Mouse (Mus musculus): Measurements from ENCODE around the gene Gpx8.
A peak's percentile ranks its signal among the peaks of the same experiment; 100 is the strongest.

Gpx8 gene

DNA sequence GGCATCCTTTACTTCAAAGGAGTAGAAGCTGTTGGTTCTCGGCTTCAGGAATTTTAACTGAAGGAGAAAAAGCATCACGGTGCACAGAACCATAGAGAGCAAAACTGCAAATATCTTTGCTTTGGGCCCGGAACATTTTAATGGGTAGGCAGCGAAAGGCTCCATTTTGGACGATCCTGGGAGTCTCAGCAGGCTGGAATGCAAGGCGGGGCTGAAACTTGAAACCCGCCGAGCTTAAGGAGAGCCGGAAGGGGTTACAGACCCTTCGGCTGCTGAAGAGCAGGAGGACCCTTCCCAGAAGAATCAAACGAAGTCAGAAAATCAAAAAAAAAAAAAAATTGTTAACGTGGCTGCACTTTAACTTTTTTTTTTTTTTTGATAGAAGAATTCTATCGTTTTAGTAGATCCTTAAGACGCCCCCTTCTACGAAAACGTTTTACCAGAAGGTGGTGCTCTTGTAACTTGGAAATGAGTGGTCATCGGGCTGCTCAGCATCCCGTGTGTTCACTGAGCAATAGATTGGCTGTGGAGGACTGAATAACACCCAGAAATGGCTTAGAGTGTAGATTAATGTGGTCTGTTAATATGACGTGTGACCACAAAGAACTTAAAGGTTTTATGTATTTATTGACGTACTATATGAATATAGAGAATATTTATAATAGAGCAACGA lies at the start of gene Gpx8:
TSS of gene Gpx8 (minus strand) at position 200 of the 673 bp plus-strand sequence.
- DNase-seq (ENCODE audit: low read depth, low spot score), result peak; percentile 75

DNA sequence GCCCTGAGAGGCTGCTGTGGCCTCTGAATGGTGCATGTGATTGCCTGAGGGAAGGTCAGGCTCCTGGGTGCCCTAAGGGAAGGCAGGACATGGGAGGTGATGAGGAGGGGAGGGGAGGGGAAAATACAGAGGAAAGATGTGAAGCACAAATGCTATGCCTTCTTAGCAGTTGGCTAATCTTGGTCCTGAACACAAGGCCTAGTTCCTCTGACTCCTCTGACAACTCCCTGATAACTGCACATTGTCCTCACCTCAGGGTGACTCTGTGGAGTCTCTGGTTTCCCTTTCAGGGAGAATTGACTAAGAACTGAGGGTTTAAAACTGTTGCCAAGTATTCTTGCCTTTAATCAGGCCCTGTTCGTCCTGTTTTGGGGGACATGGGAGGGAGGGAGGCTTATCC lies 48.4 kb upstream of the Gpx8 start:
- no peak for DNase-seq (ENCODE audit: low read depth, low spot score)

DNA sequence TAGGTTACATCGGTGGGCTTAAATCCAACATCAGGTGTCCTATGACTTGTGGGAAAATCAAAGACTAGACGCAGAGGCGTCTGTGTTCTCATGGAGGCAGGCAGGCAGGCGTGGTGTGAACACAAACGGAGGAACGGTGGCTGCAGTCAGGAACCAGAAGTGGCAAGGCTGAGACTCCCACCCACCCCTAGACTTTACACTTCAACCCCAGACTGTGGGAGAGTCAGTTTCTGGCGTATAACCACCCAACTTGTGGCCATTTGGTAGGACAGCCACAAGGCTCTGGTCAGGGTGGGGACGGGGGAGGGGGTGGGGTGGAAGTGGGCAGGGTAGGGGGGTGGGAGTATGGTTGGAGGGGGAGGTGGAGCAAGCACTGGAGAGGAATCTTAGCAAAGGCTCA lies 44.3 kb upstream of the Gpx8 start:
- no peak for DNase-seq (ENCODE audit: low read depth, low spot score)

DNA sequence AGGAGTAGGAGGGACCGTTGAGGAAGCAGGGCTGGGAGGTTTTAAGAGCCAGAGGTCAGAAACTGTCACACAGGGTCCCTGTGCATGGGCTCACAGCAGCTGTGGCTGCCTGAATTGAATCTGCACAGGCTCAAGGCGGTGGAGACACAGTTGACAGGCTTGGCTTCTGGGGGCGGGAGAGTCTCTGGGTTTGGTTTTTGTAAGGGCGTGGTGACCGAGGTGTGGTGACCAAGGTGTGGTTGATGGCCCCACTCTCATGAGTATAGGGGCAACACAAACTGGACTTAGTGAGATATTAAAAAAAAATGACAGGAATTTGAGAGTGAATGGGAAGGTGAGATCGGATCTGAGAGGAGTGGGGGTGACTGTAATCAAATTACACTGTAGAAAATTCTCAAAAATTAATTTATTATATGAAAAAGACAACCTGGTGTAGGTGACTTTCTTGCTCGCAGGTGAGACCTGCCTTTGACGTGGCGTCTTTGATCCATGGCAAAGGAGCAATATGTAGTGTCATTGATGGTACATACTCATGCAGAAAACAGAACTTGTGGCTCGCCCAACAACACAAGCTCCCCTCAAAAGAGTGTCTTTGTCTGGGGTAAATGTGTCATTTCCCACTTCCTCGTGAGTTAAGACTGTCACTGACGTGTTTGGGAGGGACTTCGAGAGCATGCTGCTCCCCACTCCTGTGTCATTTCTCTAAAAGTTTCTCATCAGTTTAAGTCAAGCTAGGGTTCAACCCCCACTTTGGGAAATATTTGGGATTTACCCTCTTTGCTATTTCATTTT lies 41.2 kb upstream of the Gpx8 start:
- no peak for DNase-seq (ENCODE audit: low read depth, low spot score)

DNA sequence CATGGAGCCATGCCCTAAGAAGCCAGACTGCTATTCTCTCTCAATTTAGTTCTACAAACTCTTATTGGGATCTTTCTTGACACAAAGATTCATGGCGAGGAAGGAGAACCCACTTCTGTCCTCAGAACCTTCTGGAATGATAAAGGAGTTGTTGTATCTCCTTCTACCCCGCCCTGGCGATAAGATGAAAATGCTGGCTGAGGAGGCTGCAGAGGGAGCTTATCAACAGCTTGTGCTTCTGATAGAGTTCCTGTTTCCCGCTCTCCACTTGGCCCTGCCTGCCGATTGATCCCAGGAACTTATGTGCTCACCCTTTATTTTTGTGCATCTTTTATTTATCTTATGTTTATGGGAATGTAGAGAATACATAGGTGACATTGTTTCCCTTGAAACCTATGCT lies 38.5 kb upstream of the Gpx8 start:
- no peak for DNase-seq (ENCODE audit: low read depth, low spot score)

DNA sequence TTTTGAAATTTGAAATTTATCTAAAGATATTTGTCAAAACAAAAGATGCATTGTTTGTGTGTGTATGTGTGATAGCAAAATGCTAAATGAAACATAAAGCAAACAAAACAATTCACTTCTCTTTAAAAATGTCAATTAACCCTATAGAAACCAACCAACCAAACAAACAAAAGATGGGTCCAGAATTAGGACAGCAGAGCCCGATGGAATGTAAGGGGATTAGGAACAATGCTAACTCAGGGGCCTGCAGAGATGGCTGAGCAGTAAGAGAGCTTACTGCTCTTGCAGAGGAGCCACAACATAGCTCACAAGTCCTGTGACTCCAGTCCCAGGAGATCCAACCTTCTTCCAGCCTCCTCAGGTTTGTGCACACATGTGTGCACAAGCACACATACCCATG lies 35.9 kb upstream of the Gpx8 start:
- DNase-seq (ENCODE audit: low read depth, low spot score), result no peak

DNA sequence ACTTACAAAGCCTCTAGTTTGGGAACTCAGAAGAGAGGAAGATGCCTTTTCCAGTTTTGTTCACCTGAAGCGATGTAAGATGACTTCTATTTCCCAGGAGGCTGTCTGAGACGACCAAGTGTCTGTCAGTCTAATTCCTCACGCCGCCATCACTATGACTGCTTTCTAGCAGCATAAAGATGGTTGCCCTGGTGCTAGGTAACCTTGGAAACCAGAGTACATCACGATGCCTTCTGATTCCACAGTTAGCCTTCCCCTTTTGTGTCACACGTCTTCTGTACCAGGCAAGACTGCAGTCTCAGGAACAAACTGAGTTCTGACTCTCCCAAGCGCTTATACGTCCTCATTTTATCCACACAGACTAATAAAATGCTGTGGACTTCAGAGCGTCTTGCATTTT lies 32.8 kb upstream of the Gpx8 start:
- peak; percentile 5 for DNase-seq (ENCODE audit: low read depth, low spot score)

DNA sequence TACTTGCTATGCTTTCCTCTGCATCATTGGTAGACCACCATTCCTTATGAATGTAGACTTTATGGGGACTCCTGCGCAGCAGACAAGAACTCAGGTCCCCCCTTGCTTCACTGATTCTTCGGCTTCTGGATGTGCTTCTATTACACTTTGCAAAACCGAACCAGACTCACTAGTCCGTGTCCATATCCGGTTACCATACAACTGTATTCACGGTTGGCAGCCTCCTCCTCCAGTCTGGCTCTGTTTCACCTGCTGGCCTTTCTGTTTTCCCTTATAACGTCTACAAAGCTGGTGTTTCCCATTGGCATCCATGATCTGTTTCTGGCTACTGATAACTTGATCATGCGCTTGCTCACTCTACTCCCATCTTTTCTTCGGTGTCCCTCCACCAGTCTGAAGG lies 18.3 kb upstream of the Gpx8 start:
- no peak for DNase-seq (ENCODE audit: low read depth, low spot score)

DNA sequence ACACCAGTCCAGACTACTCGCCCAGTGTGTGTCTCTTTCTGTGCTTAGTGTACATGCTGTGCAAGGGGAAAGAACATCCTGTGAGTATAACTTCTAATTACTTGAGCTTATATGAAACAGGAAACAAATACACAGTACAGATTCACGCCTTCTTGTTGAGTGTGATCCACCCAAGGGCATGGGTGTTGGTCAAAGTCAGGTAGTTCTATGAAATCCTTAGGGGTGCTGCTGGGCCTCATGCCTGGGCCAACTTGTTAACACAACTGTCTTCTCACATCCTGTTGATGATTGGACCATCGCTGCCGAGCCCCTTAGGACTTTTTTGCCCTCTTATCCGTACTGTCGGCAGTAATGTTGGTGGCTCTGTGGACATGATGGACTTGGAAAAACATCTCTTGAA lies 15.5 kb upstream of the Gpx8 start:
- DNase-seq (ENCODE audit: low read depth, low spot score), result no peak

DNA sequence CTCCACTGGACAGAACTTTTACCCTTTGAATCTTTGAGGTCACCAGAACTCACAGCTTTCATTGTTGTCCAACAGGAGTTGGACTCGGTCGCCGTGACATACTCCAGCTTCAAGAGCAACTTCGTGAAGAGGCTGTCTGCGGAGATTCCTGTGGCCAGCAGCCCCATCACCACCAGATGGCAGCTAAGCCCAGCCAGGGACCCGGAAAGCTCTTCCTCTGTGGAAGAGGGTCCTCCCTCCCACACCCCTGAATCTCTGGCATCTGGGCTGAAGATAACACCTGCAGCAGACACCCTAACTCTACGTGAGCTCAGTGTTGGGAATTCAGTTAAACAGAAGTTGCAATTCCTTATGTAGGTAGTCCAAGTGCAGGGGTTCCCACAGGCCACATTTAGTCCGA lies 9.6 kb upstream of the Gpx8 start:
- DNase-seq (ENCODE audit: low read depth, low spot score), result no peak

DNA sequence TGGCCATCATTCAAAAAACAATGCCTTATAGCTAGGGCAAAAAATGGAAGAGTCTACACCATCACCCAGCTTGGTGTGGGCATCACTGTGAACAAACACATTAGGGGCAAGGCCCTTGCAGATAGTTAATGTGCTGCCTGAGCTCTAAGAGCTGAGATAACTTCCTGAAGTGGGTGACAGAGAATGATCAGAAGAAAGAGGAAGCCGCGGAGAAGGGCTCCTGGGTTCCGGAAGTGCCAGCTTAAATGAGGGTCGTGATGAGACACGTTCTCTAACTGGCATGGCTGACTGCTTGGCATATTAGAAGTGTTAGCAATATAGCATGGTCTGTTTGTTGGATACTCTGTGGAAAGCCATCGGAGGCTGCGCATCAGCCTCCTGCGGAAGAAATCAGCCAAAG lies 8.0 kb upstream of the Gpx8 start:
- no peak for DNase-seq (ENCODE audit: low read depth, low spot score)

DNA sequence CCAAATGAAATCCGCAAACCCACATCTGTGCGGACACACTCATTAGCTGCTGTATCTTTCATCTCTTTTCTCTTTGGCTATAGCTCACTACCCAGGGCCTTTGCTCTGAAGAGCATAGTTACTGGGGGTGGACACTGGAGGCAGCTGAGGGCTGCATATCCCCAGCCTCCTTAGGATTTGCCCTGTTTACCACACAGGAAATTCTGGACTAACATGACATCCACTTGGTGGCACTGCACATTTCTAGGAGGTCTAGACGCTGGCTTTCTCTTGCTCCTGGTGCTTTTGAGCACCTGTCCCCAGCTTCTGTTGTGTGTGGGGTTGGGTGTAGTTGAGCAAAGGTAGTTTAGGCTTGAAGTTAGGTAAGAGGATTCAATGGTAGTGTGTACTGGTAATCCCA lies 1.4 kb upstream of the Gpx8 start:
- no peak for DNase-seq (ENCODE audit: low read depth, low spot score)

DNA sequence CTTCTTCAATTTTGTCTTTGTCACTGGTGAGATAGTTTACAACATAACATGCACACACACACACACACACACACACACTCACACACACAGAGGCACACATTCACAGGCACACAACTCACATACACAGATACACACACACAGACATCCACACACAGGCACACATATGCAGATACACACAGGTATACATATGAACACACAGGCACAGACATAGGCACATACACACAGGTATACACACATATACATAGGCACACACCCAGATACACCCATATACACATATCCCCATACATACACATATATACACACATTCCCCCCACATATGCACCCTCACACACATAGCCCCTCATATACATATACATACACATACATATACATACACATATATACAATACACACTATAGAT lies 808 bp upstream of the Gpx8 start:
- DNase-seq (ENCODE audit: low read depth, low spot score), result no peak

DNA sequence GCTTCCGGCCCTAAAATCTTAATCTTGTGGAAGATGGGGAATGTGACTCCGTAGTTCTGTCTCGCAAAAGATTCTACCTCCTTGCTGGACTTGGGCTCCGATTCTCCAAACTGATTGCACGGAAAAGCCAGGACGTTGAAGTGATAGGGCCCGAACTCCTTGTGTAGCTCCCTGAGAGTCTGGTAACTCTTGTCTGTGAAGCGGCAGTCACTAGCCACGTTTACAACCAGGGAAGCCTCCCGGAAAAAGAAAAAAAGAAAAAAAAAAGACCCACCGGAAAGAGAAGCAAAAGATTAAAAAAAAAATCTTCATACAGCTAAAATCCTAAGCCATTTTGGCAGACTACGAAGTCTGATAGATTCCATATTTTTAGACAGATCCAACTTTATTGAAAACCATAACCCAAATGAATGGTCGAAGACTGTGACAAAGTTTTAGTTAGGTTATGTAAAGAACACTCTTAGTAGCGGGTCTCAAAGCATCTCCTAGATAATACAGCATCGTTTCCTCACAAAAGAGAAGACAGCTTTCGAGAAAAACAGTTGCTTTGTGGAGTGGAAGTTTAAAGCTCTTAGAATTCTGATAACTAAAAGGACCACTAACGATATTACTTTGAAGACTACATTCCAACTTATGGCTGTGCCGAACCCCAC lies 626 bp downstream of the Gpx8 start:
- DNase-seq (ENCODE audit: low read depth, low spot score), result no peak

DNA sequence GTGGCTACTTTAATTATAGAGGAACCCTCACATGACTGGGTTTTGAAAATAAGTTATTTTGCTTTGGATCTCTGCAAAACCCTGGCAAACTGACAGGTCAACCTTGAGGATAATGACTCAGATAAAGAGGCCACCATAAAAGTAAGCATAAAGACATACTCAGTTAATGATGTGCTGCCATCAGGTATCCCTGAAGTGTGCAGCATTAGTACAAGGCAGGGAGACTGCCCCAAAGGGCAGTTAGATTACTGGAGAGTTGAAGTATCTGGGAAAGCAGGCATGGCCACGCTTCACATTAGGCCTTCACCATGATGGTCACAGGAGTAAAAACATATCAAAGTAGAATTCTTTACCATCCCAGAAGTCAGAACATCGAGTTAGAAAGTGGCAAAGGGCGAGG lies 1.3 kb downstream of the Gpx8 start:
- no peak for DNase-seq (ENCODE audit: low read depth, low spot score)

DNA sequence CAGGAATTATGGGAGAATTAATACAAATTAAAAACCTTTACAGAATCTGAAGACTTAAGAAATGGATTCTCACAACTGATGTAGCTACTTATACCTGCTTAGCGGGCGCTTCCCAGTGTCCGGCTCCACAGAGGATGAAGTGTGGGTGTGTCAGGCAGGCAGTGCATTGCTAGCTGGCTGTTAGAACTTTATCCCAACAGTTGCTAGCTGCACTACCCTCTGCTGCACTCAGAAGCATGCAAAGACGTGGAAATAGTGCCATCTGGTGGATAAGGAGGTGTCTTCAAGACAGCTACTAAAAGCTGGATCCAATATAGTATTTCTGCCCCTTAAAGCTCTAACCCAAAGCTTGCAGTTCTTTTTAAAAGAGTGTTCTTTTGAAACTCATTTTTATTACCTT lies 10.4 kb downstream of the Gpx8 start:
- DNase-seq (ENCODE audit: low read depth, low spot score), result peak; percentile 95

DNA sequence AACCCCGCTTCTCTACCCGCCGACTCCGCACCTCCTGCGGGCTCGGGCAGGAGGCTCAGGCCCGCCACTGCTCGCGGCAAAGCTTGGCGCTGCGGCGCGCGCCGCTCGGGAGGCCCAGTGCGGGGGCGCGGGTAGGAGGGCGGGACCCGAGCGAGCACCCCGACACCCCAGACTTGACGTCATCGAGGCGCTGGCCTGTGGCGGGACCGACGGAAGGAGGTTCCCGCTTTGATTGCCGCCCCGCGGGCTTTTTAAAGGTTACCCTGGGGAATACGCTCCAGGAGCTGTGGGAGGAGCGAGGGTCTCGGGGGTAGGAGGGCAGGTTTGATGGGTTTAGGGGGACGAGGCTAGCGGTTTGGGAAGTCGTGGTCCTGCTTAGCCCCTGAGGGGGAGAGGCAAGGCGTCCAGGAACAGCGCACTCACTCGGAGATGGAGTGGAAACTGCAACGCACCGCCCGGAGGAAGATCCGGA lies 11.2 kb downstream of the Gpx8 start, which contains the start of gene Cdc20b:
TSS of gene Cdc20b (plus strand) at position 162 of the 472 bp plus-strand sequence.
- peak; percentile 42 for DNase-seq (ENCODE audit: low read depth, low spot score)

DNA sequence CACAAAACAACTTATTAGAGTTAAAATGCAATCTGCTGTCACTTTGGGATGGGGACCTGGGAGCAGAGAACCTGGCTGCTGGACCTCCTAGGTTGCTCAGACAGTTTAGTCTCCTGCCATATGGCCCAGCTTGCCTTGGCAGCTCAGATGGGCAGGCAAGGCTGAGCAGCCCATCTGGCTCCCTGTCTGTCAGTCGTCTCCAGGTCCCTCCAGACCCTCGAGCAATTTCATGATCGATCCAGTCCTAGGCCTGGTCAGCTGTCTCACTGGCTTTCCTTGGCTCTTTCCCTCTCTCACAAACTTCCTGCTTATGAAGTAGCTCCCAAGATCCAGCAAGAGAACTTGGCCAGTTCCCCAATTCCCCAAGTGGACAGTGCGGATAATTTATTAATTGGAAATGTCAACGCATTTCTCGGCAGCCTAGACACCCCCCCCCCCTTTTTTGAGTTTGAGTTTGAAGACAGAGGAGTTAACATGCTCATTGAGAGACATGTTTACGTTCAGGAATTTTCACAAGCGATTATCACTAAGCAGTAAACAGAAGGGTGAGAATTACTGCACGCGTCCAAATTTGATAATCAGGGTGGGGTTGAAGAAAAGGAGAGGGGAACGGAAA lies 11.8 kb downstream of the Gpx8 start:
- DNase-seq (ENCODE audit: low read depth, low spot score), result no peak

DNA sequence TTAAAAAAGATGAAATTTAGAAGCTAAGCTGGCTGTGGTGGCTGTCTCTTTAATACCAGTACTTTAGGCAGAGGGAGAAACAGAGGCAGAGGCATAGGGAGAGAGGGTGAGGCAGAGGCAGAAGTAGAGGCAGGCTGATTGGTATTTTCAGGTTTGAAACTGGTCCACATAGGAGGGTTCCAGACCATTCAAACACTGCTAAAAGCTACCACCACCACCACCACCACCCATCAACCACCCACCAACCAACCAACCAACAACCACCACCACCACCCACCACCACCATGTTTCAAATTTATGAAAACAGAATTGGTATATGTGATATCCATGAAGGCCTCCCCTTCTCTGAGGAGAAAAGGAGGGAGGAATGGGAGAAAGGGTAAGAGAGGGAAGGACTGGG lies 13.4 kb downstream of the Gpx8 start:
- DNase-seq (ENCODE audit: low read depth, low spot score), result no peak

DNA sequence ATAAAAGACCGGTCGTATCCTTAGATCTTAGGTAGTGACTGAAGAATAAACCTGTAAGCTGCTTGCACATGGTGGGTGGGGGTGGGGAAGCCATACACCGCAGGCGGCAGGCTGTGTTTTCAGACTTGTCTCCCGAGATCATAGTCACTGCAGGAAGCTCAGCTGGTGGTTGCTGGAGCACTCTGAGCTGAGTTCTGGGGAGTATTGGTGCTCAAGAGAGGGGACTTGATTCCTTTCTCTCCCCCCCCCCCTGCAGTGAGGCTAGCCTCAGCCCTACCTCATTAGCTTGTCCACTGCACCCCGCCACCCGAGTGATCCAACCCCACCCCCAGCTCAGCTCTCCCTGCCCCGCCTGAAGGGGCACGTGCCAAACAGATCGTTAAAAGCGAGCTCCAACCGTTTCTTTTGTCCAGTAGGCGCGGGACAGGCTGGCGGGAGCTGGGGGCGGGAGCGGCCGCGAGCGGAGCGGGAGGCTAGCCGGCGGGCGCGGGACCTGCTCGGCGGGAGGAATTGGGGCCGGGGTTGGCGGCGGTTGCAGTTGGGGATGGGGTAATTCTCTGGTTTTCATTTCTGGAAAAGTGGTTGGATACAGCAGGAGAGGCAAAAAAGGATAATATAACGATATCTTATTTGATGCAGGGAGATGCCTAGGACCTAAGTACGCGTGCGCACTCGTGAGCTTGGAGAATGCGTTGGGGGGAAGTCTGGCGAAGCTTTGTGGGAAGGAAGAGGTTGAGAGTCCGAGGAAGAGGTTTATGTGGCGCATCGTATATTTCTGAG lies 14.2 kb downstream of the Gpx8 start:
- peak; percentile 45 for DNase-seq (ENCODE audit: low read depth, low spot score)

DNA sequence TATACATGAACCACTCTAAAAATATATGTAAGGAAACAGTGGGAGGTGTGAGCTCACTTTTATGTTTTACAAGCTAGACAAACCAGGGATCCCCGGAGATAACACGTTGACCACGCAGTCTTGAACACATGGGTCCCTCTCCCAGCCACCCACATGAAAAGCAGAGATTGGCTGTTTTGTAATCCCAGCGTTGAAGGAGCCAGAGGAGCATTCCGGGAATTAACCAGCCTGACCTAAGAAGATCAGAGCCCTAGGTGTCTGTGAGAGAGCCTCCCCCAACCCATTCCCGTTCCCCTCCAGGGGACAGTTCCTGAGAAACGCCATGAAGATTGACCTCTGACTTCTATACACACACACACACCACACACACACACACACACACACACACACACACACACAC lies 14.9 kb downstream of the Gpx8 start:
- DNase-seq (ENCODE audit: low read depth, low spot score), result peak; percentile 14

Data from R1 (cell line).